ENCODE assay signal across 13 mouse cellular contexts in genomic region chr13:45701296-45701790, GRCm38 (mm10).
"Had no signal": no experiment of that assay in that cellular context is flagged by ENCODE, and none has a peak within 500 bp of the region (broad histone marks: within the 10 kb centered on the region; RNA-seq: fewer than 3 reads in every experiment).

No protein-coding gene starts in this region.

- ATAC-seq: liver, embryonic 12.5 days had no signal

- DNase-seq: lung, embryonic 14.5 days; lung, postnatal 10 days; lung, postnatal 4 days; midbrain, embryonic 14.5 days; right cerebral cortex, adult 18-20 months; right cerebral cortex, postnatal 25 days; thymus, postnatal 36 days had no signal

- H3K4me3 ChIP-seq: left cerebral cortex, adult 2 months; limb, embryonic 15.5 days; liver, embryonic 12.5 days; midbrain, embryonic 10.5 days; myocyte; neural tube, embryonic 15.5 days had no signal

- H3K27ac ChIP-seq: left cerebral cortex, adult 2 months; limb, embryonic 15.5 days; liver, embryonic 12.5 days; midbrain, embryonic 10.5 days; neural tube, embryonic 15.5 days had no signal
